In the genomic region with DNA sequence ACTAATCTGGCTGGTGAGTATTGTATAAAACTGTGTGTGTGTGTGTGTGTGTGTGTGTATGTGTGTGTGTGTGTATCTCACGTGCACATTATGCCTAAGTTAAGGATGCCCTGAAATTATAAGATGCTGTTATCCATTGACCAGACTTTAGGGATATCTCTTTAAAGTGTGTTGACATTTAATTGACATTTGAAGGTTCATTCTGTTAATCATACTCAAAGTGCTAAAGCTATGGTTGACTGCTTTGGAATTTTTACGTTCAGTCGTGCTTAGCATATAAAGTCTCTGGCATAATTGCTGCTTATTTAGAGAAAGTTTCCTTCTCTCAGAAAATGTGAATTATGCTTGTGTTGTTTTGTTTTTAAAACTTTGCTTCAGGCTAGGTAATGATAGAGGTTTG, we compare ENCODE assay signal across 22 mouse cellular contexts.
"Had no signal": no experiment of that assay in that cellular context is flagged by ENCODE, and none has a peak within 500 bp of the region (broad histone marks: within the 10 kb centered on the region; RNA-seq: fewer than 3 reads in every experiment).

No protein-coding gene starts in this region.

- H3K4me2 ChIP-seq: limb, embryonic 13.5 days; liver, embryonic 12.5 days; liver, embryonic 15.5 days; lung, embryonic 15.5 days; midbrain, embryonic 13.5 days; neural tube, embryonic 13.5 days had no signal

- H3K36me3 ChIP-seq: limb, embryonic 10.5 days; limb, embryonic 13.5 days; lung, embryonic 15.5 days; midbrain, embryonic 10.5 days; midbrain, embryonic 13.5 days; neural tube, embryonic 13.5 days had no signal

- H3K9ac ChIP-seq: limb, embryonic 13.5 days; liver, embryonic 12.5 days; liver, embryonic 15.5 days; lung, embryonic 15.5 days; midbrain, embryonic 13.5 days; neural tube, embryonic 13.5 days had no signal

- H3K27ac ChIP-seq: layer of hippocampus, adult 2 months; limb, embryonic 10.5 days; limb, embryonic 13.5 days; liver, embryonic 12.5 days; liver, embryonic 15.5 days; lung, embryonic 15.5 days; midbrain, embryonic 10.5 days; midbrain, embryonic 13.5 days; neural tube, embryonic 13.5 days had no signal

- ATAC-seq: intestine, postnatal 0 days; liver, embryonic 12.5 days; midbrain, embryonic 13.5 days; midbrain, embryonic 16.5 days had no signal

- H3K27me3 ChIP-seq: limb, embryonic 13.5 days; liver, embryonic 12.5 days; liver, embryonic 15.5 days; lung, embryonic 15.5 days; midbrain, embryonic 13.5 days; neural tube, embryonic 13.5 days had no signal

- H3K9me3 ChIP-seq: limb, embryonic 10.5 days; limb, embryonic 13.5 days; liver, embryonic 12.5 days; liver, embryonic 15.5 days; lung, embryonic 15.5 days; megakaryocyte, embryonic 14.5 days; midbrain, embryonic 10.5 days; midbrain, embryonic 13.5 days; neural tube, embryonic 13.5 days had no signal

- DNase-seq: layer of hippocampus, adult 9-11 months; liver; lung, adult 18-20 months; lung, postnatal 10 days; lung, postnatal 36 days; retina, postnatal 1 day; right cerebral cortex, postnatal 25 days; thymus, adult 18-20 months; thymus, postnatal 36 days had no signal

- H3K4me3 ChIP-seq: layer of hippocampus, adult 2 months; limb, embryonic 10.5 days; limb, embryonic 13.5 days; liver, embryonic 12.5 days; liver, embryonic 15.5 days; lung, embryonic 15.5 days; megakaryocyte, embryonic 14.5 days; midbrain, embryonic 10.5 days; midbrain, embryonic 13.5 days; myocyte; neural tube, embryonic 13.5 days had no signal
